Mouse (Mus musculus): Measurements from ENCODE around the gene Cd3e.

- TF ChIP-seq POLR2A (IDR thresholded peaks at IDR 0.05; ENCODE audit: borderline replicate concordance, insufficient read depth, low read length), result no peak
- TF ChIP-seq CTCF (IDR thresholded peaks at IDR 0.05; ENCODE audit: borderline replicate concordance, insufficient read depth, low read depth, low read length), result no peak
Measured at GRCm38 (mm10) chr9:45050301-45050700, 40.9 kb upstream of the Cd3e start.

Data from cerebellum, adult 2 months (tissue).